Mouse (Mus musculus): ENCODE results near the gene Lmtk3.
A peak's percentile ranks its signal among the peaks of the same experiment; 100 is the strongest.

Gene Lmtk3

DNA sequence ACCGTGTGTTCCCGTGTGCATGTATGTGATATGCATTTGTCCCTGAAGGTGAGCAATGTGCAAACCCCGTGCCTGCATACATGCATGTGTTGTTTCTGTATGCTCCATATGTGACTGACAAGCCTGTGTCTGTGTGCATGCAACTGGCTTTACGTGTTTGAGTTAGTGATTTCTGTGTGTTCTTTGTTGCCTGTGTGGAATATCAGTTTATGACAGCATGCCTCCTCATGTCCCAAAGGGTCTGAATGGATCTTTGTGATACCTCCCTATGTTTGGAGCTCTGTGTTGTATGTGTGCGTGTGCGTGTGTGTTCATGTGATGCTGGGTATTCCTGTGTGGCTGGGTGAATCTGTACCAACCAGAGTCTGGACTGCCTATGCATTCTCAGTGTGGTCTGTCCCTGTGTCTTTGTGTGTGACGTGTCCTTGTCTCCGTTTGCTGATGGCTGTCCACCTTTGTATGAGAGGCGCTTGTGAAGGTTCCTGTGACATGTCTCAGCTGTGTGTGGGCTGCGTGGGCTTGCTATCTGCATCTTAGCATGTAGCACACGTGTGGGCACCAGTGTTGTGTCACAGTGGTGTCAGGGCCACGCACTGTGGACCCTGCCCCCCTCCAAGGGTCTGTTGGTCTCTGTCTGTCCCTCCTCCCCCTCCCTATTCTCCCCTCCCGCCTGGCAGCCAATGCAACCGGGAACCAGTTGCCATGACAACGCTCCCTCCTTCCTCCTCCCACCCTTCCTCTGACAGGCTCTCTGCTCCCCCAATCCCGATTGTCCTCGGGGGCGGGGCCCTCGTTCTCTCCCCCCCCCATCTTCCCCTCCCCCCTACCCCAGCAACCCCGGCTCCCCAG is 1.2 kb downstream of the Lmtk3 start, which contains the start of gene Sult2b1:
Sult2b1 (minus strand) TSS at position 146 of the 849 bp plus-strand sequence.
- no peak for DNase-seq (ENCODE audit: low read depth in 2 of 2, low spot score in 2 of 2)

- DNase-seq (ENCODE audit: low read depth in 2 of 2, low spot score in 2 of 2), result no peak
Measured at GRCm38 (mm10) chr7:45785388-45786135, 2.0 kb downstream of the Lmtk3 start.

GRCm38 (mm10) chr7:45786136-45786578 is 2.6 kb downstream of the Lmtk3 start:
- peak in 1 of 2 experiments; percentile 15 for DNase-seq (ENCODE audit: low read depth in 2 of 2, low spot score in 2 of 2)

DNA sequence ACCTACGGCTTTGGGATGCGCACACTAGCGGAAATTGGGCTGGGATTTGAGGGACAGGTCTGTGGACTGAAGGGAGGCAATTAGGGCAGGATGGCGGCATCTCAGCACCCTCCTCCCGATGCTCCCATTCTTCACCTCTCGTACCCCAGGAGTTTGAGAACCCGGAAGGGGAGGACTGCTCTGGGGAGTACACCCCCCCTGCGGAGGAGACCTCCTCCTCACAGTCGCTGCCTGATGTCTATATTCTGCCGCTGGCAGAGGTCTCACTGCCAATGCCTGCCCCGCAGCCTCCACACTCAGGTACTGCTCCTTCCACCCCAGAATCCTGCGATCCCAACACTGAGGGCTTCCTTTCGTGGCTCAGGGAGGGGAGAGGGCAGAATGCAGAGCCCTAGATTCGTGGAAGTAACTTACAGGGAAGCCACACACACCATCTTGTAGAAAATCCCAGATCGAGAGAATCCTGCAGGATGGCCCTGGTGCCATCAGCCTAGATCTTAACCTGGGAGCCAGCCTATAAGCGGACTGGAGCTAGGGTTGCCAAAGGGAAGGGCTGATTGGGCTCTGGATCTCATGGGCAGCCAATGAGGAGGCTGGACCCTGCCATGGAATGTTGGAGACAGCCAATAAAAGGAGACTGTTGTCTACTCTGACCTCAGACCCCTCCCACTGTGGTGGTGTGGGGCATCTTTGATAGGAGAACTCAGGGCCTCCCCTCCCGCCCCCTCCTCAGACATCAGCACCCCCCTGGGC is 3.3 kb downstream of the Lmtk3 start:
- no peak for DNase-seq (ENCODE audit: low read depth in 2 of 2, low spot score in 2 of 2)

DNA sequence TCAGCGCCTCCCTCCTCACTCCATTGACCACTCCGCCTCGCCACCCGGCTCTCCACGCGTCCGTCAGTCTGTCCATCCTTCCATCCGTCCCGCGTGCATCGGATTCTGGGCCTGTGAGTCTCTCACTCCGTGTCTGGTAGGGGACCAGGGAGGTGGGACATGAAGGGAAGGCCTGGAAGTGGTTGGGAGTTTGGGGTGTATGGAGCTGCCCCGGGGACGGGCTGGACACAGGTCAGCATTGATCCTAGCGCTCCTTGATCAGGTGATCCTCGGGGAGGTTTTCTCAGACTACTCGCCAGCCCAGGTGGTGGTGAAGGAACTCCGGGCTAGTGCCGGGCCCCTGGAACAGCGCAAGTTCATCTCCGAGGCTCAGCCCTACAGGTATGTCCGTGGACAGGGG is 4.1 kb downstream of the Lmtk3 start:
- DNase-seq (ENCODE audit: low read depth in 2 of 2, low spot score in 2 of 2), result no peak

DNA sequence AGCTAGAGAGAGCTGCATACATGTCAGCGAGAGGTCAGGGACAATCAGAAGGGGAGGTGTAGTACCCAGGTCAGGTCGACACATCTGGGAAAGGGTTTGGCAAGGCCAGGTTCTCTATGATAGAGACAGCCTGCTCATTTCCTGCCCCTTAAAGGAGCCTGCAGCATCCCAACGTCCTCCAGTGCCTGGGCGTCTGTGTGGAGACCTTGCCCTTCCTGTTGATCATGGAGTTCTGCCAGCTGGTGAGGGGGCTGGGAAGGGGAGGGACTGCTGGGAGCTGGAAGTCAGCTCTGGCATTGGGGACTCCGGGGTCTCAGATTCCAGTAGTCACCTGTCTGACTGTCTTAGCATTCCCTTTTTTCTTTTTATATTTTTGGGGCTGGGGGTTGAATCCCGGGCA is 7.2 kb downstream of the Lmtk3 start:
- DNase-seq (ENCODE audit: low read depth in 2 of 2, low spot score in 2 of 2), result no peak

DNA sequence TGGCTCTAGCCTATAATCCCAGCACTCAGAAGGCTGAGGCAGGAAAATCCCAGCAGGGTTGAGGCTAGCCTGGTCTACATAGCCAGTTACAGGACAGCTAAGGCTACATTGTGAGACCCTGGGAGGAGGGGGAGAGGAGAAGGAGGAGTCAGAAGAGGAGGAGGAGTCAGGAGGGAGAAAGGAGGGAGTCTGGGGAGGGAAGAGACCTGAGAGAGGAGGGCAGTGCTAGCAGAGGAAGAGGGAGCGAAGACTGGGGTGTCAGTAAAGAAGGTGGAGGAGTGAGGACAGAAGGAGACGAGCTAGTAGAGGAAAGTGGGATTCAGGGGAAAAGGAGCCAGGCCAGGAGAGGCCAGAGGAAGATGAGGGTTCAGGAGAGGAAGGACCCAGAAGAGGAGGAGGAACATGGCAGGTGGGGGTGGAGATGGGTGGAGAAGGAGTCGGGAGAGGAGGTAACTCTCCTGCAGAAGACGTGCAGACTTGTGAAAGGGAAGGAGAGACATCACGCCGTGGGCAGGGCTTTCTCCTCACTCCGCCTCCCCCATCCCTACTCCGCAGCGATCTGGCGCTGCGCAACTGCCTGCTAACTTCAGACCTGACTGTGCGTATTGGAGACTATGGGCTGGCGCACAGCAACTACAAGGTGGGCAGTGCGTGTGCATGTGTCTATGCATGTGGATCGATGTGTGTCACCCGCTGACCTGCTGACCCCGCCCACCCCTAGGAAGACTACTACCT is 8.4 kb downstream of the Lmtk3 start:
- DNase-seq (ENCODE audit: low read depth in 2 of 2, low spot score in 2 of 2), result no peak

GRCm38 (mm10) chr7:45793240-45793639 is 9.7 kb downstream of the Lmtk3 start:
- DNase-seq (ENCODE audit: low read depth in 2 of 2, low spot score in 2 of 2), result no peak

DNA sequence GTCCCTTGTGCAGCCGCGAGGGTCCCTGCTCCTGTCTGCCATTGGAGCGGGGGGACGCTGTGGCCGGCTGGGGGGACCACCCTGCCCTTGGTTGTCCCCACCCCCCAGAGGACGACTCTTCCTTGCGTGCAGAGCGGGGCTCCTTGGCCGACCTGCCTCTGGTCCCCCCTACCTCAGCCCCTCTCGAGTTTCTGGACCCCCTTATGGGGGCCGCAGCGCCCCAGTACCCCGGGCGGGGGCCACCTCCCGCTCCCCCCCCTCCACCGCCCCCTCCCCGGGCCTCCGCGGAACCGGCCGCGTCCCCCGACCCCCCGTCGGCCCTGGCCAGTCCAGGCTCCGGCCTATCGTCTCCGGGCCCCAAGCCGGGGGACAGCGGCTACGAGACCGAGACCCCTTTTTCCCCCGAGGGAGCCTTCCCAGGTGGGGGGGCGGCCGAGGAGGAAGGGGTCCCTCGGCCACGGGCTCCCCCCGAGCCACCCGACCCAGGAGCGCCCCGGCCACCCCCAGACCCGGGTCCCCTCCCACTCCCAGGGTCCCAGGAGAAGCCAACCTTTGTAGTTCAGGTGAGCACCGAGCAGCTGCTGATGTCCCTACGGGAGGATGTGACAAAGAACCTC is 10.5 kb downstream of the Lmtk3 start:
- DNase-seq (ENCODE audit: low read depth in 2 of 2, low spot score in 2 of 2), result no peak

DNA sequence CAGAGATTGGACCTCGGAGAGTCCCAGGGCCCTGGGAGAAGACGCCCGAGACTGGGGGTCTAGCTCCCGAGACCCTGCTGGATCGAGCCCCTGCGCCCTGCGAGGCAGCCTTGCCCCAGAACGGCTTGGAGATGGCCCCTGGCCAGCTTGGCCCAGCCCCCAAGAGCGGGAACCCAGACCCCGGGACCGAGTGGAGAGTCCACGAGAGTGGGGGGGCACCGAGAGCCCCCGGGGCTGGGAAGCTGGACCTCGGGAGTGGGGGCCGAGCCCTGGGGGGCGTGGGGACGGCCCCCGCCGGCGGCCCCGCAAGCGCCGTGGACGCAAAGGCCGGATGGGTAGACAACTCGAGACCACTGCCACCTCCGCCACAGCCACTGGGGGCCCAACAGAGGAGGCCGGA is 11.4 kb downstream of the Lmtk3 start:
- DNase-seq (ENCODE audit: low read depth in 2 of 2, low spot score in 2 of 2), result no peak

DNA sequence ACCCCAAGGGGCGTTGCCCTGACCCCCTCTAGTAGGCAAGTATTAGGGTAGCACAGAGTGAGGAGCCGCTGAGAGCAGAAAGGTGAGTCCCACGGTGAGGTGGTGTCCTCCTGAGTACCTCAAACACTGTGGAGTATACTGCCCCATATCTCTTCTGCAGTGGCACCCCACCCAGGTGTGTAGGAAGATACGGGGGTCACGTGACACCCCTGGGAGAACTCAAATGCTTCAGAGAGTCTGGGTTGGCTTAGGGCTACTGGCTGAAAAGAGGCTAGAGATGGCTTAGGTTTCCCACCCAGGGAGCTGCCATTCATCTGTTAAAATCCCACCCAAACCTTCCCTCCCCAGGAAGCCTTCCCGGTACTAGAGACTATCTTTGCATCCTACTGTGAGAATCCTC is 13.4 kb downstream of the Lmtk3 start:
- DNase-seq (ENCODE audit: low read depth in 2 of 2, low spot score in 2 of 2), result no peak

- no peak for DNase-seq (ENCODE audit: low read depth in 2 of 2, low spot score in 2 of 2)
Measured at GRCm38 (mm10) chr7:45797661-45798510, 14.3 kb downstream of the Lmtk3 start.

- peak in 1 of 2 experiments; percentile 33 for DNase-seq (ENCODE audit: low read depth in 2 of 2, low spot score in 2 of 2)
Measured at GRCm38 (mm10) chr7:45798511-45798836, 14.9 kb downstream of the Lmtk3 start.

DNA sequence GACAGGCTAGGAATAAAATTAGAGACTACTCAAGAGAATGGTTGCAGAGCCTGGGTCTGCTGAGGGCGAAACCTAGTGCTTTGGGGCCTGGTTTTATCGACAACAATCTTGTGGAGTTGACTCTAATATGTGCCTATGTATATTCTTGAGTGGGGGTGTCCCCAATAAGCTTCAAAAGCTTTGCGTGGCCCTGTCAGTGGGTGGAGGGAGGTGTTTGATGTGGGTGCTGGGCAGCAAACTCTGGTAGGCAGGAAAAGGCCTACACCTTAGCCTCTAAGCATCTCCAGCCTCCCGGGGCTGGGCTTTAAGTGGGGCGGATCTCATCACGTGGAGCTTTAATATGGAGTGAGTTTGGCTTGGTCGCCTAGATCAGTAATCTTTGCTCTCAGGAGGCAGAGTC is 15.4 kb downstream of the Lmtk3 start:
- DNase-seq (ENCODE audit: low read depth in 2 of 2, low spot score in 2 of 2), result peak in 1 of 2 experiments; percentile 26

GRCm38 (mm10) chr7:45800001-45800400 is 16.5 kb downstream of the Lmtk3 start:
- no peak for DNase-seq (ENCODE audit: low read depth in 2 of 2, low spot score in 2 of 2)

DNA sequence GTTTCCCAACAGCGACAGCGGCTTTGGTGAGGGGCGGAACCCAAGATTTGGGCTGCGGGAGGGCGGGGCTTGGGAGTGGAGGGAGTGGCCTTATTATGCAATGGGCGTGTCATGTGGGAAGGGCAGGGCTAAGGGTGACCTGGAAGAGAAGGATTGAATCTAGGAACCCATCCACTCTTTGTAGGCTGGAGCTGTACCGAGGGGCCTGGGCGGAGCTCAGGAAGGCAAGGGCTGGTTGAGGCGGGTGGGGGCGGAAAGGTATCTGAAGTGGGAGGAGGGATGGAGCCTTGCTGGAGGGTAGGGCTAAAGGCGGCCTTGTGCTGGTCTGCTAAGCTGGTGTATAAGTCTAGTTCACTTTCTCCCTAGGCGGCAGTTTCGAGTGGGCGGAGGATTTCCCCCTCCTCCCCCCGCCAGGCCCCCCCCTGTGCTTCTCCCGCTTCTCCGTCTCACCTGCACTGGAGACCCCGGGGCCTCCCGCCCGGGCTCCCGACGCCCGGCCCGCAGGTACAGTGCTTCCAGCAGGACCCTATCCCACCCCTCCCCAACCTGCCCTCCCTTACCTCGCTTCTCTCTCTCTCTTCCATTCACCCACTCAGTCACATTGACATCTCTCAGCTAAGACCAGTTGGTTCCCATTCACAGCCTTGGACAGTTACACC is 17.1 kb downstream of the Lmtk3 start:
- peak in 1 of 2 experiments; percentile 40 for DNase-seq (ENCODE audit: low read depth in 2 of 2, low spot score in 2 of 2)

DNA sequence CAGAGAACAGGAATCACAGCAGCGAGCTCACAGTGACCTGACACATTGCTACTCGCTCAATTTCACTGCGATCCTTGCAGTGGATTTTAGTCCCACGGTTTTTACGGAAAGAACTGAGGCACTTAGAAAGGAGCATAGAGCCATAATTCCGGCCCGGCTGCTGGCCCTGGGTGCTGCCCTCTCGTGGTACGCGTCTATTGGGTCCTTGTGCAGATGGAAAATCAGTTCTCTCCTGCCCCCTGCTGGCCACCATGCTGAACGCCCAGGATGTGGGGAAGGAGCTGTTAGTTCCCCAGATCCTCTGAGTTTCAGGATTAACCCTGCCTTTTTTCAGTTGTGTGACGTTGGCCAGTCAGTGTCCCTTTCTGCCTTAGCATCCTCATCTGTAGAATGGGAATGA is 17.8 kb downstream of the Lmtk3 start:
- DNase-seq (ENCODE audit: low read depth in 2 of 2, low spot score in 2 of 2), result peak; percentile 91 to 93

DNA sequence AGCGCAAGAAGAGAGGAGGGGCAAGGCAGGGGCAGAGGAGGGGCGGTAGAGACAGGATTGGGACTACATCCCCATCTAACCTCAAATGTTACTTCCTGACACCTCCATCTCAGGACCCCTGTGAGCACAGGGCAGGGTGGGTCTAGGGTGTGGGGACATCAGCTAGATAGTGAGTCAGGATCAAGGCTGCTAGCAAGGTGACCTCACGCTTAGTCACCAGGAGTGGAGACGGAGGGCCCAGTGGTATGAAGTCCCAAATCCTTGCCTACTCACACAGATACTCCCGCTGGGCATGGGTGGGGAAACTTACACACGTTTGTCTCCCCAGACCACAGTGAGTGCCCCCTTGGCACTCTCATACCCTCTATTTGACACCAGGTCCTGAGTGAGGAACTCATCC is 19.0 kb downstream of the Lmtk3 start:
- DNase-seq (ENCODE audit: low read depth in 2 of 2, low spot score in 2 of 2), result no peak

GRCm38 (mm10) chr7:45805941-45806340 is 22.4 kb downstream of the Lmtk3 start:
- no peak for DNase-seq (ENCODE audit: low read depth in 2 of 2, low spot score in 2 of 2)

Measured in CD8-positive naive resting alpha-beta T cell, adult 2 months (primary cell).